9 mouse cellular contexts compared by ENCODE assay signal in genomic region chr11:103264427-103265005, GRCm38 (mm10). TPM values are rescaled to one million over a fixed set of nuclear protein-coding genes. Genes with fewer than 3 reads are reported as not detected.
DNase-seq lines count a peak whose midpoint lies in the region; ATAC-seq and TF ChIP-seq lines count a peak whose summit lies in the region.
"Had no signal": no experiment of that assay in that cellular context is flagged by ENCODE, and none has a peak within 500 bp of the region (broad histone marks: within the 10 kb centered on the region; RNA-seq: fewer than 3 reads in every experiment).

No protein-coding gene starts in this region.

- H3K27me3 ChIP-seq in hindbrain, embryonic 16.5 days (replicated peaks; ENCODE audit: control insufficient read depth, insufficient read depth, low read length) = no peaks in the 10 kb centered on the region
- no peaks in the 10 kb centered on the region for H3K27me3 ChIP-seq in midbrain, postnatal 0 days (ENCODE audit: insufficient read depth, low read length)
- H3K27me3 ChIP-seq: limb, embryonic 12.5 days had no signal

- intact Hi-C loops in gastrocnemius, adult 2 months (cut with DNase I) = loop anchor here (5.0 kb wide), 1 partner anchor 32 kb away; no protein-coding TSS in a partner anchor

- peak overlapping the region; percentile 38 for H3K9ac ChIP-seq in hindbrain, embryonic 16.5 days (ENCODE audit: low read depth, low read length)
- 0 out of 2 replicates have a peak overlapping the region, but pooled peaks have one; percentile 5 for H3K9ac ChIP-seq in midbrain, postnatal 0 days (replicated peaks; ENCODE audit: low read length, poor library complexity, severe bottlenecking)
- H3K9ac ChIP-seq: limb, embryonic 12.5 days had no signal

- 68% methylated on average over 20 of the region's 20 CpGs for WGBS in hindbrain, embryonic 16.5 days
- WGBS in midbrain, postnatal 0 days = 52% methylated on average over 20 of the region's 20 CpGs

- peaks cover 42% of the 10 kb centered on the region for H3K4me1 ChIP-seq in hindbrain, embryonic 16.5 days (ENCODE audit: control insufficient read depth, insufficient read depth, low read depth, low read length)
- H3K4me1 ChIP-seq in midbrain, postnatal 0 days (ENCODE audit: insufficient read depth, low read length) = peaks cover 21% of the 10 kb centered on the region; the same call in 1 of the 2 replicates

- ATAC-seq in hindbrain, embryonic 16.5 days = no peak
- no peak for ATAC-seq in midbrain, postnatal 0 days (ENCODE audit: low FRiP score)

- no peak for DNase-seq in gastrocnemius, adult 2 months
- DNase-seq in gastrocnemius, adult 8-10 months (ENCODE audit: low spot score in 2 of 2) = no peak
- peak; percentile 39 for DNase-seq in T-cell, adult 2 months (ENCODE audit: low spot score)
- DNase-seq in midbrain, postnatal 0 days (ENCODE audit: low spot score) = no peak
- DNase-seq in retina, embryonic 14.5 days (ENCODE audit: low spot score) = no peak
- no peak for DNase-seq in ovary, postnatal 36 days (ENCODE audit: low spot score)
- DNase-seq in lung, postnatal 25 days (ENCODE audit: low spot score) = no peak

- no peaks in the 10 kb centered on the region for H3K36me3 ChIP-seq in hindbrain, embryonic 16.5 days (ENCODE audit: control insufficient read depth, insufficient read depth, low read length)
- H3K36me3 ChIP-seq in midbrain, postnatal 0 days (ENCODE audit: insufficient read depth, low read length) = no peaks in the 10 kb centered on the region
- H3K36me3 ChIP-seq: limb, embryonic 12.5 days had no signal

- H3K4me2 ChIP-seq in hindbrain, embryonic 16.5 days (ENCODE audit: low read length) = peak overlapping the region; percentile 35
- H3K4me2 ChIP-seq in midbrain, postnatal 0 days (ENCODE audit: low read depth, low read length, poor library complexity, severe bottlenecking) = peak overlapping the region; percentile 24
- H3K4me2 ChIP-seq: limb, embryonic 12.5 days had no signal

- peak overlapping the region; percentile 87 for H3K27ac ChIP-seq in gastrocnemius, adult 2 months
- H3K27ac ChIP-seq in hindbrain, embryonic 16.5 days (ENCODE audit: low read depth, low read length) = no peak overlapping the region
- no peak overlapping the region for H3K27ac ChIP-seq in midbrain, postnatal 0 days (ENCODE audit: low read depth, low read length)
- H3K27ac ChIP-seq: limb, embryonic 12.5 days had no signal

- TF ChIP-seq CTCF in gastrocnemius, adult 2 months (IDR thresholded peaks at IDR 0.05) = no peak
- no peak for TF ChIP-seq CTCF in midbrain, postnatal 0 days (IDR thresholded peaks at IDR 0.05)

- H3K9me3 ChIP-seq in hindbrain, embryonic 16.5 days (ENCODE audit: control insufficient read depth, low read length) = no peaks in the 10 kb centered on the region
- no peaks in the 10 kb centered on the region for H3K9me3 ChIP-seq in midbrain, postnatal 0 days (ENCODE audit: low read length)
- H3K9me3 ChIP-seq: limb, embryonic 12.5 days had no signal

- peak overlapping the region; percentile 78 for H3K4me3 ChIP-seq in gastrocnemius, adult 2 months
- no peak overlapping the region for H3K4me3 ChIP-seq in hindbrain, embryonic 16.5 days (ENCODE audit: low read length)
- no peak overlapping the region for H3K4me3 ChIP-seq in midbrain, postnatal 0 days (ENCODE audit: low read depth, low read length)
- H3K4me3 ChIP-seq: limb, embryonic 12.5 days had no signal

RNA-seq across cellular contexts. Expression of gene Map3k14, which starts 2.8 kb away (rescaled TPM):
- total RNA-seq in gastrocnemius, adult 2 months (2021) = 1 to 10 TPM; 4.1 to 4.2 TPM
- total RNA-seq in gastrocnemius, adult 8-10 months (2022) = 1 to 10 TPM; 3.0 to 4.9 (median 4.2) TPM
- polyA plus RNA-seq in hindbrain, embryonic 16.5 days (2015; fragmentation: Nextera tagmentation; extraction: Ambion mirVana) = 4.6 and 4.7 TPM in 2 replicates
- total RNA-seq in midbrain, postnatal 0 days (2014; rRNA removed) = 4.8 and 6.1 TPM in 2 replicates
- polyA plus RNA-seq in midbrain, postnatal 0 days (2015; fragmentation: Nextera tagmentation; extraction: Ambion mirVana) = 1.5 and 1.7 TPM in 2 replicates

RNA-seq across cellular contexts. Expression of gene Spata32, which starts 46.3 kb away (rescaled TPM):
- total RNA-seq in gastrocnemius, adult 2 months (2021) = not detected
- not detected for total RNA-seq in gastrocnemius, adult 8-10 months (2022)
- 0.99 and 1.3 TPM in 2 replicates for polyA plus RNA-seq in hindbrain, embryonic 16.5 days (2015; fragmentation: Nextera tagmentation; extraction: Ambion mirVana)
- total RNA-seq in midbrain, postnatal 0 days (2014; rRNA removed) = 1.4 and 1.9 TPM in 2 replicates
- 1.2 and 1.5 TPM in 2 replicates for polyA plus RNA-seq in midbrain, postnatal 0 days (2015; fragmentation: Nextera tagmentation; extraction: Ambion mirVana)
- polyA plus RNA-seq: limb, embryonic 12.5 days had no signal

RNA-seq across cellular contexts. Expression of gene 1700023F06Rik, which starts 56.2 kb away (rescaled TPM):
- total RNA-seq in gastrocnemius, adult 2 months (2021) = not detected
- not detected for total RNA-seq in gastrocnemius, adult 8-10 months (2022)
- 1.9 and 3.0 TPM in 2 replicates for polyA plus RNA-seq in hindbrain, embryonic 16.5 days (2015; fragmentation: Nextera tagmentation; extraction: Ambion mirVana)
- total RNA-seq in midbrain, postnatal 0 days (2014; rRNA removed) = 0.61 TPM in 1 of 2 replicates, not detected in the other
- 4.3 and 4.9 TPM in 2 replicates for polyA plus RNA-seq in midbrain, postnatal 0 days (2015; fragmentation: Nextera tagmentation; extraction: Ambion mirVana)
